Mouse (Mus musculus) CD4-positive, CD25-positive, alpha-beta regulatory T cell, adult 9 weeks (primary cell): ENCODE measurements around the gene Flrt2. TPM values are rescaled to one million over a fixed set of nuclear protein-coding genes. Genes with fewer than 3 reads are reported as not detected.

Experiments
- polyA plus RNA-seq: library from polyadenylated mRNA; unstranded; fragments of 100-300 nt; shearing (Covaris generic); gene quantifications from one replicate; pipeline ENCODE4 v1.2.1, GENCODE M21; 2017

The Flrt2 gene
- 0.14 TPM for polyA plus RNA-seq

GRCm38 (mm10) chr12:95691961-95692767 lies at the start of gene Flrt2:
Gene Flrt2 (plus strand): TSS chr12:95692226.

